Mouse (Mus musculus): ENCODE measurements around the gene Npsr1. TPM values are rescaled to one million over a fixed set of nuclear protein-coding genes. Genes with fewer than 3 reads are reported as not detected.

The Npsr1 gene
- not detected for total RNA-seq (2021)
- long read RNA-seq, experiment 1: 0 reads
- long read RNA-seq, experiment 2, partial matches to known transcripts: 0 of 1 reads
- long read RNA-seq, experiment 2, other reads (novel, unspliced or antisense): 1 of 1 reads

DNA sequence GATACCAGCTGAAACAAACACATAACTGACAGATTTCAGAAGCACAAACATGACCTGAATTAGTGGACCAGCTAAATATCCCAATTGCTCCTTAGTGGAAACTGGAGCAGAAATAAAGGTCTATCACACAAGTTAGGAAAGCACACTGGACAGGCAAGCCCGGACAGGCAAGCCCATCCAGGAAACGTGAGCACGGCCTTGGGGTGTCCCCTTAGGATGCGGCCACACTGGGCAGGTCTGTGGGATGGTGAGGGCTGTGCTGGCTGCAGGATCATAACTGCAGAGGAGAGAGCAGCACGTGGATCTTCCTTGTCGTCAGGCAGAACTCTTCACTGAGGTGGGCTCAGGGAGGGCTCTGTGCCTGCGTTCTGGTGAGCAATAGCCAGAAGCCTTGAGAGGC, at the start of gene Npsr1:
Gene Npsr1 (plus strand): TSS at position 301 of the 400 bp plus-strand sequence.
- no peak for DNase-seq

DNA sequence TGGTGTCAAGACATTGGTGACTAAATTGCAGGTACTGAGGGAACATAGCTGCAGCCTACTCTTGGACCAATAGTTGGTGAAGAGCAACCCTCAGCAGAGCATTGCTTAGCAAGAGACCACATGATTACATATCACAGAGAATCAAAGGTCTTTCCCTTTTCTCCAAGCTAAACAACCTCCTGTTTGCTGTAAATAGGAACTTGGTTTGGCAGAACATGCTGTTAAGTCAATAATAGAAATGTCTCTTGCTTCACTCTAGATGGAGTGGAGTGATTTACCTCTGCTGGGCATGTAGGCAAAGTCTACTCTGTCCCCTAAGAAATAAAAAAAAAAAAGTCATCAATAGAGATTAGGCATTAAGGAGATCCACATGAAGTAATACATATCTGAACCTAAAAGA, 46.3 kb upstream of the Npsr1 start:
- no peak for DNase-seq

DNA sequence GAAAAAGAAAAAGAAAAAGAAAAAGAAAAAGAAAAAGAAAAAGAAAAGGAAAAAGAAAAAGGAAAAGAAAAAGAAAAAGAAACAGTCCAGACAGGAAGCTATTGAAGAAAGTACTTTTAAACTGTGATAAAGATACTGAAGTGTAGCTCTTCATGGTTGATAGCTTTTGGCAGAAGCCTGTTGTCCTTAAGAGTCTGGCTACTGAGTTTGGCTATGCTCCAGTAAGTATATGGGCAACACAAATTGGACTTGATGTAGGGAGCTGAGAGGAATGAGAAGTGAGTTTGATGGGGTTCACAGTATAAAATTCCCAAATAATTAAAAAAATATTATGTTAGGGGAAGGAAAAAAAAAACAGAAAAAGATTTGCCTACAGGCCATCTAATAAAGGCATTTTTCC, 34.5 kb upstream of the Npsr1 start:
- DNase-seq: no peak

DNA sequence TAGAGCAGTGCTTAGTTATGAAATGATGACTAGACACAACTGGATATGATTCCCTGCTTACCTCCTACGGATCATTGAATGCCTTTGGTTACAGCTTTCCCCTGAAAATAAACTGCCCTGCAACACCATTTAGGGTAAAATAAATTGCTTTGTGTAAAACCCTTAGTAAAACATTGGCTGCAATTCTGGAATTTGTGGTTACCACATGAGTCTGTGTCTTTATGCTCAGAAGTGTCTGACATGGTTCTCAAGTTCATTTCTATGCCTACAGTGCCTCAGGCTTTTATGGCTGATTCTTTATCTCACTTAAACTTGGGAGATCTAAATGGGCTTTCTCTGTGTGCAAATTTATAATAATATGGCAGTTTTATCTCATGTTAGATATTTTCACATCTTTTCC, 26.1 kb upstream of the Npsr1 start:
- no peak for DNase-seq

DNA sequence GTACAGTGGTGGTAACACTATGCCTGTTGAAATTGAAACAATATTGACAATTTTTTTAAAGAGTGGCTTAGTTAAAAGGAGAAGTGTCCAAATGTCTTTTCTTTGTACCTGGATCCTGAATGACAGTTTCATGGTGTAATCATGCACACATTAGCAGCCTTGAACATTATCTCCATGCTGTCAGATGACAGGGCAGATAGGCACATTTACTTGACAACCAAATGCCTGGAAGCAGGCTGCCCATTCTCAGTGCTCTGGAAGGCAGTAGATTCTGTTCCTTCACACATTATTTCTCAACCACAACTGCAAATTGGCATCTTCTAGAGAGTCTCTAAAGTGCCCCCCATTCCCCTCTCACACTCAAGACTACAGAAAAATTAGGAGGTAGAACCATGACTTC, 20.2 kb upstream of the Npsr1 start:
- no peak for DNase-seq

DNA sequence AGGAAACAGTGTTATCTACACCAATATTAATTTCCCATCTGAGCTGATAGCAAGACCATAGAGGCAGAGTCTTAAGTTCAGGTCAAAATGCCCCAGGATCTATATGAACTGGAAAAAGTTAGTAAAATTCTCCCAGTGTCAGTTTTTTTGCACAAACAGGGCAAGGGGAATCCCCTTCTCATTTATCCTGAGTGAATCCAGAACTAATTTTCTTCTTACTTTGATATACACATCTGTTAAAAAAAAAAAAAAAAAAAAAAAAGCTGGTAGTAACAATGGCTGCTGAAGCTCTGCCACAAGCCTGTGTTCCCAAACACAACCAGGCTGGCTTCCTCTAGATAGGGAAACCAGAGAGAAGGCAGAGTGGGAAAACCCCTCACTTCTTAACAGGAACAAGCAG, 5.9 kb upstream of the Npsr1 start:
- no peak for DNase-seq

DNA sequence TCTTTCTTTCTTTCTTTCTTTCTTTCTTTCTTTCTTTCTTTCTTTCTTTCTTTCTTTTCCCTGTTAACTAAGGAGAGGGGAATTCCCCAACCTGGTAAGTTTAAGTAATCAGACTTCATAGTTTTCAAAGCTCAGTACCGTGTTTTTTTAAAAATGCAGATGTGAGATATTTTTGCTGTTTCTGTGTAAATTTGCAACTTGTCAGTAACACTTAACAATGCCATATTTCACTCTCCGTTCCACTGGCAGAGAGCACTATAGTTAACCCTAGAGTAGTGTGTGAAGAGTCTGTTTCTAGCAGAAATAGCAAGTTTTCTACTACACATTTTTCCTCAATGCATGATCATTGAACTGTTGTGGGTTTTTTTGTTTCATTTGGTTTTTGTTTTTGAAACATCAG, 730 bp downstream of the Npsr1 start:
- no peak for DNase-seq

DNA sequence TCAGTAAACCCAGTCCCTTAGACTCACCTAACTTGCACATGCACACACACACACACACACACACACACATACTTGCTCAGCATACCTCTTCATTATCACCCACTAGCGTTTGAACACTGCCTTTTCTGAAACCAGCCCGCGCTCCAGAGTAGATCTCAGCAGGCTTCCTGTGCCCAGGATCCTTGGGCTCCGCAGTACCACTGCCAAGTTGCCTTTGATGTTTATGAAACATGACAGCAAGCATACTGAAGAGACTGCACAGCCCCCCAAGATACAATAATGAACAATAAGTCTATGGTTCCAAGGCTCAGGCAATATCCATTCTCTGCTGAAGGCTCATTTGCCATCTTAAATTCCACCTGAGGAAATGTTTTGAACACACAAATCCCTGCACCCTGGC, 1.8 kb downstream of the Npsr1 start:
- DNase-seq: no peak

DNA sequence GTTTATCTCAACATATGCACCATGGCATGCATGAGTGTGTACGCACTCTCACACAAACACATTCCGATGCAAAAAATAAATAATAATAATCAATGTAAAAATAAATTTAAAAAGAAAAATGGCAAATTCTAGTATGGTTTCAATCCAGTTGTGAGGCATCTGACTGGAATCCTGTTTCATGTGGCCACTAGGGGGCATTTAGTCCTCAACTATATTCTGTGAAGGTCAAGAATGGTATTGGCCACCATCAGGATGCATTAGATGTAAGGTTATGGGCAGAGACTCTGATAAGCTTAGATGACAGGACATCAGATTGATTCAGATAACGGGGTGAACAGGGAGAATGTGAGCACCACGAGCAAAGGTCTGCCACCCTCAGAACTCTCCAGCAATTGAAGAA, 21.6 kb downstream of the Npsr1 start:
- no peak for DNase-seq

DNA sequence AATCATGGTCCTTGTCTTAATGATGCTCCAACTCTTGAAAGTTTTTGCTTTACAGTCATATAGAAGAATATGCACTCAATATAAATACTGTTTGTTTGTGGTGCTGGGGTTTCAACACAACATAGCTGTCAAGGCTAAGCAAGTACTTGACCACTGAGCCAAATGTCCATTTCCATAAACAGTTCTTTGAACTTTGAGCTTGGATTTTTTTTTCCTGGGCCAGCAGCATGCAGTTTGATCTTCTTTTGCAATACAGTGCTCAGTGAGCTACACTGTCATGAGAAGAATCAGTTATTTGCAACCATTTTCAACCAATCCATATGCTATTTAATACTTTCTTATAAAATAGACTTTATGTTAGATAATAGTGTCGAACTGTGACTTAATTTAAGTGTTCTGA, 35.3 kb downstream of the Npsr1 start:
- DNase-seq: no peak

DNA sequence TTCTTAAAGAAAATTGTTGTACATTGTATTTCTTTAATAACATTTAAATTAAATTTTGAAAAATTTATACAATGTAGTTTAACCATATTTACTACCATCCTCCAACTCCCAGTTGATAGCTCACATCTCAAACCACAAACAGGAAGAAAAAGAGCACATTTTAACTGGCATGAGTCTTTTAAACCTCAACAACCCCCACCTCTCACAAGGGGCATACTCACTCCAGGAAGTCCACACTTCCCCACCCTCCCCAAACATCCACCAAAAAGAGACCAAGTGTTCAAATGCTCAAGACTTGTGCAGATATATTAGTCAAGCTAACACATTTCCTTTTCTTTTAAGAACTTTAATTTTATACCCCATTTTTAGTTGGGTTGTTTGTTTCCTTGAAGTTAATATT, 38.6 kb downstream of the Npsr1 start:
- DNase-seq: no peak

DNA sequence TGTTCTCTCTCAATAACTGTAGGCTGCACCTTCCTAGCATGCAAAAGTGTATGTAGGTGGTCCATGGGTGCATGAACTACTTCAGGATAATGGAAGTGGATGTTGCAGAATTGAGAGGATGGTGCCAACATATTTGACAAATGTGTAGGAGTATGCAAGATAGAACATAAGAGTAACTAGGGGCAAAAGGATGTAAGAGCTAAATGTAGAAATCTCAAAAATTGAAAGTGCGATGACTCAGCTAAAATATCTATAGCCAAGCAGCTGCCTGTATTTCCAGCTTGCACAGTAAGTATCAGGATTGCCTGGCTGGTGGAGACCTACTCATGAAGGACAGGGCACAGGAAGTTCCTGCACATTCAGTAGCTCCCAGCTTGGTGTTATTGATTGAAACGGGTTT, 46.5 kb downstream of the Npsr1 start:
- DNase-seq: no peak

DNA sequence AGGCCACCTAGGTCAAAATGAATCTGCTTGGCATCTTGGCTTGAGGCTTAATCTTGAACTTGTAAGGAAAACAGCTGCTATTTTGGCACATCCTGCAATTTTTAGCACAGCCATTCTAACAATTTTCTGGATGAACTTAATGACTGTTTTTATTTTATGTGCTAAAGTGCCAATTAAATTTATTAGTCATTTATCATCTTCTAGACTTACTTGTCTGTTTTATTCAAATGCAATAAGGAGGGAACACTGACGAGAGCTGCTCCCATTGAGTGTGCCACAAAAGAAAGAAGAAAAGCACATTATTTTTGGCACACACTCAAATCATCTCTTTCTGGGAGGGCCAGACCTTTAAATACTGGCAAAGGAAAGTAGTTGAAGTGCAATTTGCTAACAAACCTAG, 59.4 kb downstream of the Npsr1 start:
- no peak for DNase-seq

DNA sequence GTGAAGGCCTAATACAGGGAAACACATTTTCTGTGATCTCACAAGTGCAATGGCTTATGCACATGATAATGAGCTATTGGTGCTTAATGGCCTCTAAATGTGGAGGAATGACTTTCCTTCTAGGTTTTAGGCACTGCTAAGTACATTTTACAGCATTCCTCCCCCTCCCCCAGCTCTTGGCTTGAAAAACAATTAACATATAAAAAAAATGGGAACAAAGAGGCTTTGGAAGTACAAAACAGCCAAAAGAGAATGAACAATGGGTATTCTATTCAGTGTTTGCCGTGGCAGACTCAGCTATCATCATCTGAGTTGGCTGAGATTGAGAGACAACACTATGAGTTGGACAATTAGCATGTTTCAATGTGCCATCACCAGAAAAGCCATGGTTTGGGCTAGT, 62.6 kb downstream of the Npsr1 start:
- DNase-seq: no peak

DNA sequence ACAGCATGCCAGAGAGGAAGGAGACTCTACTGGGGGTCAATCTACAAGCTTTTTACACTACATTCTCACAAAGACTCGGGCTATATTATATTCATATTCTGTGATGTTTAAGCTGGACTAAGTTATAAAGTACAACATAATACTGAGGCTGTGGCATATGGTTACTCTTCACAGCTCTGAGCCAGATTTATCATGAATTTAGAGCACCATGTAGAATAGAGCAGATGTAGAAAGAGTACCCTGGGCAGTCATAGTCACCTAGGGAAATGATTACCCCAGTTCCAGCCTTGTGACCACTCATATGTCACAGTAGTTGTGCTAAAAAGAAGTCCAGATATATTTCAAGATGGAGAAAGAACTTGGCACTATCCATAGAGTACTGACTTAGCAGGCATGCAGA, 70.7 kb downstream of the Npsr1 start:
- DNase-seq: no peak

DNA sequence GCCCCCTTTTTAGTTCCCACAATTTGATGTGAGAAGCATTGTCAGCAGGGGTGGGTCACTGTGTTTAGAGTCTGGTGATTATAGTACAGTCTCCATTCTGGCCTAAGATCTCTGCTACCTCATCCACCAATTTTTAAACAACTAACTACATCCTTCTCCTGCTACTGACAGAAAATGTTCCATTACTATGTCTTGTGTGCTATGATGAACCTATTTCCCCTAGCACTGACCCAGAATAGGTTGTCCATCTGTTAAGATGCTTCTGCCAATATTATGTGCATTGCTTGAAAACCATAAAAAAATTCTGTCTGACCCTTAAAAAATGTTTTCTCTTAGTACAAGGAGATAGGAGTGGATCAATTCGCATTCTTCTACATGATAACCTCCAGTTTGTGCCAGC, 72.9 kb downstream of the Npsr1 start:
- DNase-seq: no peak

DNA sequence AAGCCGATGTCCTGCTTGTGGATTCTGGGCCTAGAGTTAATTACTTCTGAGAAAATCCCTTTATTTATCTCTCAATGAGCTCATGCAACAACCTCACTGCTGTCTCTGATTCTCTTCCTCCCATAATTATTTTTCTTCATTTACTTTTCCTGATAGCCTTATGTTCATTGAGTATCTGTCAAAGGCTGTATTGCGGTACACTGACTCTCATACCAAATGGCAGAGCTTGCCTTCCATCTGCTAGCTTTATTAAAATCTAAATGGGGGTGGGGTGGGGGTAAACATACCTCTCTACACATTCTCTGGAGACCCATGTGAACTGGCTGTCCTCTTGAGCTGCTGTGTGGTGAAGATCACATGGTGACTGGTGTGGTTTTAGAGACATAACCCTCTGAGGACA, 80.9 kb downstream of the Npsr1 start:
- DNase-seq: no peak

DNA sequence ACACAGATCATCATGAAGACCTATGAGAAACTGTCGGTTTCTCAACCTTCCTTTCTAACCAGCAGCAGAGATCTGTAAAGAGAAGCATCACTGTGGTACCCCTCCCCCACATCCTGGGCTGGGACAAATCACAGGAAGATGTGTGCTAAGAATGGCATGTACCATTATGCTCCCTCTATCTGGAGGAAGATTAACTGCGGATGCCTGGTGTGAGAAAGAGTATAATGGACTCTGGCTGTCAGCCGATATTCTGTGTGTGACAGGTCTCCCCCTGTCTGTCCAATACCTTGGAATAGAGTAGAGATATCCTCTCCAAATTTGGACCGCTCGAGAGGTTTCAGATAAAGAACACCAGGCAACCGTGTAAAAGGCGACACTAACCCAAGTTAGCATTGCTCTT, 83.1 kb downstream of the Npsr1 start:
- no peak for DNase-seq

DNA sequence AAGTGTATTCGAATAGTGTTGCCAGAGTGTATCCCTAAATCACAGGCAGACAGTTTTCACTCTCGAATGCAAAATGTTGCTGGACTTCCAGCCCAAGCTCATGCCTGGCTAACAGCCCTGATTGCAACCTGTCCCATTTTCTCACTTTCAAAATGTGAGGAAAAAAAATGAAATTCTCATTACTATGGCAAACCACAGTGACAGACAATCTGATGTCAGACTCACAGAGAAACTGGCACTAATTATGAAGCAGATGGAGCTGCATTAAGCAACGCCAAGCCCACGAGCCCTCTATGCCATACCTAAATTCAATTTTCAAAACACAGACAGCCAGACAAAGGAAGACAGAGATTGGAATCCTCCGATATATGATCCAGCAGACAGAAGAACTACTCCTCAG, 88.5 kb downstream of the Npsr1 start:
- no peak for DNase-seq

DNA sequence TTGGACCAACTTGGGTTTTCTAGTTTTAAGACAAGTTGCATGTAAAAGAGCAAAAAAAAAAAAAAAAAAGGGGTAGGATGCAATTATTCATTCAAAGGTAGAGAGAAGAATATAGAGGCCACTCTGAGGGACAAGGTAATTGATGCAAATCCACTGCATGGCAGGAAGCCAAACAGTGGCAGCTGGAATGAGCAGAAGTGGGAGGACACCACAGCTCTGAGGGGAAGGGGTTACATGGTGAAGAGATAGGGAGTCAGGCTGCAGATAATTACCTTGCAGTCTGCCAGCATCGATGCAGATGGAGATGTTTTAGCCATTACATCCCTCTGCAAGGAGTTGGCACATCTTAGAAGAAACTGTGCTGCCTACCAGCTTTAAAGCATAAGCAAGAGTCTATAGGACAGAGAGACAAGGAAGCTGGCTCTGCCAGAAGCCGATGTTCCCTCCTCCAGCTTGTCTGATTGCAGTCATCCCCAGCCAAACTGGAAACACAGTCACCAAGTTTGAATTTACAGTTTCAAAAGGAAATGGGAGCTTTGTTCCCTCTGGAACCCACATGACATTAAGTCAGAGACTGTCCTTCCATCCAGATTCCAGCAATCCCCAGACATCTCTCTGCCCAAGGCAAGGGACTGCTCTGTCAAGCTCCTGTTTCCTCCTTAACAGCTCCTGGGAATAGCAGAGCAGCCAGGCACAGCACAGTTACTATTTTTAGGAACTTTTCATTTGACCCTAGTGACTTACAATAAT, 91.9 kb downstream of the Npsr1 start:
- no peak for DNase-seq

DNA sequence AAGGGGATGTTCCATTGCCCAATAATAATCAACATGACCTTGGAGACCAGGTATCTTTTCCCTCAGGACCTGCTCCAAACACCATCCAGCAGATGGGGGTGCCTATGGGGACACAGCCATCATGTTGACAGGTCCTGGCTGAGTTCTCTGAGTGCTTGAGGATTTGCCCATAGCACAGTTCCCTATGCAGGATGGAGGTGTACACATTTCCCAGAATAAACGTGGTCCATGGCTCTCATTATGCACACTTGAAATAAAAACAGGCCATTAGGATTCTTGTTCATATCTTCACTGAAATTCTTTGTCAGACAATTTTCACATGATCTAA, 92.4 kb downstream of the Npsr1 start:
- no peak for DNase-seq

DNA sequence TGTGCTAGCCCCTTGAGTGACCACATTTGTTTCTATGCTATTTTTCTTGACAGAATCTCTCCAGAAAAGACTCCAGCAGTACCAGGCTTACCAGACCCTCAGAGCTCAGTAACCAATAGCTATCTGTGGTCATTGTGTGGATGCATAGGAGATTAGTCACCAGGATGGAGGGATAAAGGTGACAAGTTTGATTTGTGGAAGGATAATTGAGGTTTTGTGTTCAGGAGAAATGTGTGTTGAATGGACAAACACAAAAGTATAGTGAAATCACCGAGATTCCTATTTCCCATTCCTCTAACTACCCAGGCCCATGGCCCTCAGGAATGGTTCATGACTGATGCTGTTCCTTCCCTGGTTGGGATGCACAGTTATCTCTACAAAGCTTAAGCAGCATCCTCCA, 100.5 kb downstream of the Npsr1 start:
- DNase-seq: no peak

DNA sequence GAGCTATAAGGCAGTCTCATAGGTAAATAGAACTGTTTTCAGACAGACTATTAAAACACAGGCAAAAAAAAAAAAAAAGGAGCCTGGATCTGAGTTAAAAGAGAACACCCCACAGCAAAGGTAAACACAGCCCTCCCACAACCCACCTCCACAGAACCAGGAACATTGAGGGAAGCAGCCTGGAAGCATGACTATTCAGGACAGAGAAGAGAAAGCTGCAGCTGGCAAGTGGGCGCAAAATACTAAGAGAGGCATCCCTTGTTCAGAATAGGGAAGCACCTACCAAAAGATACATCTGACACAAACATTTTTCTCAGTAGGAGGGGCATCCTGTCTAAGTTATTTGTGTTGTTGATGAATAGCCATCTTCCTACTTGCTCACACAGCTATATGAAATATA, 113.8 kb downstream of the Npsr1 start:
- DNase-seq: no peak

DNA sequence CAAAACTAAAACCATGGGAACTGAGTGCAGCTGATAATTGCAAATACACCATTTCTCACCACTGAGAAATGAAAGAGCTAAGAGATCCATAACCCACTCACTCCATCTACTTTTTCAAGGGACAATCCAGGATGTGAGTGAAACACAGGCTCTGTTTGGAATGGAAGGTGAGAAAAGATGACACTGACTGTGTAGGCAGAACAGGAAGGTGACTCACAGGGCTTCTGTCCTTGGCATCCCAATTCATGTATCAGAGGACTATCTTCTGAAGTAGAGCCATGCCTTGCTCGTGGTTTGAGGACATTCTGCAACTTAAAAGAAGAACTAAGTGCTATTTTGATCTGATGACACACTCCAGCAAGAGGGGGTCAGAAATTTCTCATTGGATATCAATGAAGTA, 119.9 kb downstream of the Npsr1 start:
- DNase-seq: no peak

DNA sequence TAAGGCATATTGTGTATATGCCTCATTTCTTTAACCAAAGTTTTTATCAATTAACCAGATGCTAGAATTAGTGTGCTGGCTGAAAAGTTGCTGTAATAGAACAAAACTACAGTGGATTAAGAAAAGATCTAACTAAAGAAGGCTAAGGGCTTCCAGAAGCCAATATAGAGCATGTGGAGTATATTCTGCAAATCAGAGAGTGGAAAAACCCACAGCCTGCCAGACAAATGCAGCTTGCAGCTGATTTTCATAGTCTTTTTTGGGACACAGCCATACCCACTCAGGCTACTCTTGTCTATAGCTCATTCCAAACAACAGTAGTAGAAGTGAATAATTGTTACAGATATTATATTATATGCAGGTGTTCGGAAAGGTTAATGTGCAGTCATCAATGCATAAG, 138.7 kb downstream of the Npsr1 start:
- no peak for DNase-seq
